Mouse (Mus musculus): ENCODE data around the gene Cabp4.
A peak's percentile ranks its signal among the peaks of the same experiment; 100 is the strongest.

Gene Cabp4

DNA sequence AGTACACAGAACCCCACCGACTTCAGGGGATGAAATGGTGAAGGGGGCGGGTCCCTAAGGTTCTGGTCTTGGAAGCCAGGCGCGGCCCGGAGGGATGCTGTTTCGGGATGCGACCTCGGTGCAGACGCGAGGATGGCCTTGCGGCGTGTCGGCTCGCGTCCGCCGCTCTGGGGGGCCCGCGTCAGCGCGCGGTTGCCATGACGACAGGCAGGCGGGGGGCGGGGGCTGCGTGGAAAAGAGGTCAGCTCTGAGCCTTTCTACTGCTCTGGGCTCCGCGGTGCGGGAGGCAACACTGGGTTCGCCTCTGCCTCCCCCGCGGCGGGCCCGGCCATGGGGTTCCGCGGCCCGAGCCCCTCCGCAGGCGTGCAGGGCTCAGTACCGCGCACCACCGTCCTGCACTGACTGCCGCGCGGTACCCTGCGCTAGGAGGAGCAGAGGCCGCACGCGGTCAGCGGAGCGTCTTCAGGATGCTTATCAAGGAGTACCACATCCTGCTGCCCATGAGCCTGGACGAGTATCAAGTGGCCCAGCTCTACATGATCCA, 43.0 kb downstream of the Cabp4 start:
- DNase-seq: peak; percentile 45 to 60

DNA sequence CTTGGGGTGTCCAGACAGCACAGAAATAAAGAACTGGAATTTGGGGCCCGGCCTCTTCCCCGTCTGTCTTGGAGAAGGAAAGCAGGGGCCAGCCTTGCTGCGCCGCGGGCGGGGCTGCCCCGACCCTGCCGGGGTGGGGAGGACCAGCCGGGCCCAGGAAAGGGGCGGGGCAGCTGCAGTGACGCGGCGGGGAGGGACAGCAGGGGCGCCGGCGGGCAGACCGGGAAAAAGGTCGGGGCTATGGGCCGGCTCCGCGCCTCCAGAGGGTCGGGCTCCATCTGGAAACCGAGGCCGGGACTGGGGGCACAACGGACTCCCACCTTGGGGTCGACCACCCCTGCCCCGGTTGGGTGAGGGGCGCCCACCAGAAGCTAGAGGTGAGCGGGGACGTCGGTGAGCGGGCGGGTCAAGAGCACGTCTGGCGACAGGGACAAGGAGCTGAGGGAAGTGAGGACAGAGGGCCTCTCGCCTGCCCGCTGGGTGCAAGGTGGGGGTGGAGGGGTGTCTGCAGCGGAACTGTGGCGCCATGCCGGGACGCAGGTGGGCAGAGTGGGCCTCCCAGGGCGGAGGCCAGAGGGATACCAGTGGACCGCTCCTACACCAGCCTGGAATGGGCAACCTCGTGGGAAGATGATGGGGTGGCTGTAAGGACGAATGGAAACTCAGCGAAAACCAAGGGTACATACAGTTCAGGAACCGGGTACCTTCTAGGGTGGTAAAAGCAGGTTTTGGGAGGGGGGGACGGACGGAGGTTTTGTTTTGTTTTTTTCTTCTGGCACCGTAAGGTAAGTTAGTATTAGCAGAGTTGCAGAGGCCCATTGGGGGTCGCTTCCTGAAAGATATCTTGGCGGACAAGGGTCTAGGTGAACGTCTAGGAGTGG, 43.8 kb downstream of the Cabp4 start, which contains the start of gene Pitpnm1:
Gene Pitpnm1 (plus strand): TSS at position 162 of the 881 bp plus-strand sequence.
- DNase-seq: peak; percentile 87 to 88

DNA sequence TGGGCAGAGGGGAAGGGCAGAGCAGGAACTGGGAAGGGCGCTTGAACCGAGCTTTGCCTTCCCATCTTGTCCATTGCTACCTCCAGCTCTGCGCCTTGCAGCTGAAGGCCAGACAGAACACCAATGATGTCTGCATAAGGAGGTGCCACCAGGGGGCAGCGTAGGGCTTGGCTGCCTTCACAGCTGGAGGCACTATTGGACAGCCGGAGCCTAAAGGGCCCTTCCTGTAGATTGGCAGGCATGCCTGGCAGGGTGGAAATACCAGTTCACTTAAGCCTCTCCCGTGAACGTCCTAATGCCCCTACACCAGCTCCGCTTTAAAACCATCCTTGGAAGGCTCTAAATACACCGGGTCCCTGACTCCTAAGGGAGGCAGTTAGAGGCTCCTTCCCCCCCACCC, 44.8 kb downstream of the Cabp4 start:
- peak; percentile 94 to 96 for DNase-seq

DNA sequence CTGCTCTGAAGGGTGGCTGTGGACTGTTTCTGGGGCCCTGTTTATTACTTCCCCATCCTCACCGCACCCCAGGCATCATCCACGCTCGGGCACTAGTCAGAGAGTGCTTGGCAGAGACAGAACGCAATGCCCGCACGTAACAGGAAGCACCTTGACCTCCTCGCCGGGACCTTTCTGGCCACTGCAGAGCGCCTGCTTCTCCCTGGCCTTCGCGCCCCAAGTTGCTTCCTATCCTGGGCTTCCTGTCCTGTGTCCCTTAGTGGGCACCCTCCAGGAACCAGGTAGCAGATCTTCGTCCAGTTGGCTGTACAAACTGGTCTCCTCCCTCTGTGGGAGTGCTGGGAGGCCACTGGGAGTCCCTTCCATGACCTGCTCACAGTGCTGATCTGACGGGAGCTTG, 45.4 kb downstream of the Cabp4 start:
- peak; percentile 34 to 50 for DNase-seq

DNA sequence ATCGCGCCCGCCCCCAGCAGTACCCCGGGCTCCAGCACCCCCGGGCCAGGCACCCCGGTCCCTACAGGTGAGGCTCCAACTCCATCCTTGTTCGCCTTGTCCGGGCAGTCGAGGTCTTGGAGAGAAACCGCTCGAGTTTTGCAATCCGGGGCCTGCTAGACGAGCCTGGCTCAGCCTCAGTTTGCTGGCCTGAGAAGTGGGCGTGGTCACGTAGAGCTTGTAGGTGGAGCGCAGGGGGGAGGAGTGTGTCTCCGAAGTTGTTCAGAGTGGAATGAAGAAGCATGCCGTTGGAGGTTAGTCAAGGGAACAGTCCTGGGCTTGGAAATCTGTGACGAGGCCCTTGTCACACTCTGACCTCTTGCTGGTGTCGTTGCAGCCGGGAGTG, 46.4 kb downstream of the Cabp4 start:
- peak in 1 of 2 experiments; percentile 87 for DNase-seq

DNA sequence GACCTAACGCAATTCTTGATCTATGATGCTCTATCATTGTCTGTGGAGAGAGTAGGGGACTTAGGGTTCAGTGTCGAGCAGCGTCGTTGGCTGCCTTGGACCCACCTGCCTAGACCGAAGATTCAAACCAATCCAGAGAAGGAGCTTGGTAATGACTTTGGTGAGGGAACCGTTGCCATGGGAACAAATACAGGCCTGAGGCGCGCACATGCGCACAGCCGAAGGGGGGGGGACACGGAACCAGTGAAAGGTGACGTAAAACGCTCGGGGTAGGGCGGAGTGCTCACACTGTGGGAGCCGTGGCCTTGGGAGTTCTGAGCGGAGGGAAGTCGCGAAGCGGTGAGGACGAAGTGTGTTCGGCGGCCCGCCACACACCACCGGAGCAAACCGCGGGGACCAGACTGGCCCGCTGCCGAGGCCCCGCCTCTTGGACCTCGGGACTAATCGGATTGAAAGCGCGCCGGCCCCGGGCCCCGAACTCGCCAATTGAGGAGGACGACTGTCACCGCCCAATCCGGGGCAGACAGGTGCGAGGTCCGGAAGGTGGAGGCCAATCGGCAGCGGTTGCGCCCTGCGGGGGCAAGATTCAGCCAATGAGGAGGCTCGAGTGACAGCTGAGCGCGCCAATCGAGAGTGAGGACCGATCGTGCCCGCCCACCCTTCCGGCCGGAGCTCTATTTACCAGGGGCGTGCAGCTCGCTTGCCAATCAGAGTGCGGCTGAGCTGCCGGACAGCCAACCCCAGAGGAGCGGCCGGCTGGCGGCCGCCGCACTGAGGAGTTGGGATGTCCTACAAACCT, 47.0 kb downstream of the Cabp4 start, which contains the start of gene Cdk2ap2:
Gene Cdk2ap2 (plus strand): TSS at position 541 of the 799 bp plus-strand sequence.
- DNase-seq: peak; percentile 99 to 100

DNA sequence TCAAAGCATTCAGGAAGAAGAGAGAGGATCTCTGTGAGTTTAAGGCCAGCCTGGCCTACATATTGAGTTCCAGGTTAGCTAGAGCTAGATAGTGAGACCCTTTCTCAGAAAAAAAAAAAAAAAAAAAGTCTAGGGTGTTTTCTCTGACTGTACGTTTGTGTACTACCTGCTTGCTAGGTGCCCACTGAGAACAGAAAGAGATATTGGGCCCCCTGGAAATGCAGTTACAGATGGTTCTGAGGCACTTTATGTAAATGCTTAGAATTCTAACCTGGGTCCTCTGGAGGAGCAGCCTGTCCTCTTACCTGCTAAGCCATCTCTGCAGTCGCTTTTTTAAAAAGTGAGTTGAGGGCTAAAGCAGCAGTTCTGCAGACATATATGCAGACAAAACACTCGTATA, 48.0 kb downstream of the Cabp4 start:
- no peak for DNase-seq

DNA sequence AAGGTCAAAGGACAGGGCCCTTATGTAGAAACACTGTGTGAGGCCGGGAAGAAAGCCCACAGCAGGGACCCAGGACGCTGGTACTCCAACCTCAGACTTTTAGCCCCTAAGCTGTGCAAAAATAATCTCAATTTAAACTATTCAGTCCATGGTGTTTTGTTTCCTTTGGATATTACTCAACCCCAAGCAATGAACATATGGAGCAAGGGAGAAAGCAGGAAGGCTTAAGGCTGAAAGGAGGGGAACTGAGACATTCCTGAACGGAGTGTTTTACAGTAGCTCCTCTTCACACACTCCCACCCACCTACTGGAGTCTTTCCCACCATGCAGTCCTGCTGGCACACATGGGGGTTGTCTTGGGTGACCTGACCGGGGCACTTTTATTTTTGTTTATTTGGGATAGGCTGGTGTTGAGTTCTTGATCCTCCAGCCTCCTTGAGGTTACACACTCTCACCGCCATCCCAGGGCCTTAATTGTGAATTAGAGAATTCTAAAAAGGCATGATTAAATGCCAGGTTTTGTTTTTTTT, 49.0 kb downstream of the Cabp4 start:
- no peak for DNase-seq

DNA sequence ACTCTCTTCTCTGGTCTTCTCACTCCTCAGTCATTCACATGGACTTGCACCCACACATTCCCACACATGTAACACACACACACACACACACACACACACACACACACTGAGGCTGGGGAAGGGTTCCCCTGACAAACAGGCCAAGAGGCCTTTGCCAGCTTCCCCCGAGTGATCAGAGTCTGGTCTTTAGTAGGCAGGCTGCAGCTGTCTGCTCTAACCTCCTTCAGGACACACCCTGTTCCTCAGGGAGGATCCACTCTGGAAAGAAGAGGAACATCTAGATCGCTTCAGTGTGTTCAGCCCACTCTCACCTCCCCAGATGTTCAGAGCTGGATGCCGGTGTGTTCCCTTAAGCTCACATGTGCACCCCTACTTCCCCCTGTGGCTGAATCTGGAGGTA, 49.5 kb downstream of the Cabp4 start:
- DNase-seq: no peak

DNA sequence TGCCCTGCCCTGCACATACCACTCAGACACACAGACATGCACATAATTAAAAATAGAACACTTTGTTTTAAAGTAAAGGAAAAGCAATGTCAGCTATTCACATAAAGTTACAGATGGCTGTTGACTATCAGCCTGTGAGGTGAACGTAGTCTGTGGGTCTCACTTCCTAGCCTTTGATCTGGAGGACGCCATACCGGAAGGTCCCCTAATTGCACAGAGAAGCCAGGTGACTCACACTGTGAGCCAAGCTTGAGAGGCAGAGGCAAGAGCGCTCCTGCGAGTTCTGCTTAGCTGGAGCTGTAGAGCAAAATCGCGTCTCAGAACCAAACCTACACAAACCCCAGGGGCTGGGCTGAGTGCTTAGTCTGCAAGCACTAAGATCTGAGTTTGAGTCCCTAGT, 50.1 kb downstream of the Cabp4 start:
- DNase-seq: no peak

DNA sequence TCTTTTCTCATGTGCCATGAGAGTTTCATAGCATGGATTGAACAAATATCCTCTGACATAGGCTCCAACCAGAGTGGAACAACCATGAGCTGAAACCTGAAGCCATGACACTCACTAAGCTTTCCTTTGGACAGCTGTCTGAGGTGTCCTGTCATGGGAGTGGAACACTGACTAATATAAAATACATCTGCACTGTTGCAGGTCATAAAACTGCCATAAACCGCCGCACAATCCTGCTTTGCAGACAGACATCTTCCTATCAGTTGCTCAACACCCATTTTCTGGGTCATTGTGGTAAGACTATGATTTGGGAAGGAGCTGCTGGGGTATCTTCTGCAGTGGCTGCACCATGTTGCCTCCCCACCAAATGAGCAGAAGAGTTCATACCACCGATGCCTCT, 51.1 kb downstream of the Cabp4 start:
- DNase-seq: no peak

DNA sequence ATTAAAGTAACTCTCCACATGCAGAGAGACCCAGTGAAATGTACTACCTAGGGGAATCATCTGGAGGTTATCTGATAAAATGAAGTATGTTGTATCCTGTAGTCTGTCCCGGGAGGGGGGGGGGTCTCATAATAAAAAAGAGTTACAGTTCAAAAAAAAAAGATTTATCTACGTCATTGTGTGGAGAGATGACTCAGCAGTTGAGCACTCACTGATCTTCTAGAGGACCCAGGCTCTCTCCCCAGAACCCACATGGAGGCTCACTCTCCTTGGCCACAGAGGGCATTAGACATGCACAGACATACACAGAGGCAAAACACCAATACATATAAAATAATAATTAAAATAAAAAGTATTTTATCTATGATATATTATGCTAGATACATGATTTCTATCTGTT, 52.5 kb downstream of the Cabp4 start:
- DNase-seq: no peak

DNA sequence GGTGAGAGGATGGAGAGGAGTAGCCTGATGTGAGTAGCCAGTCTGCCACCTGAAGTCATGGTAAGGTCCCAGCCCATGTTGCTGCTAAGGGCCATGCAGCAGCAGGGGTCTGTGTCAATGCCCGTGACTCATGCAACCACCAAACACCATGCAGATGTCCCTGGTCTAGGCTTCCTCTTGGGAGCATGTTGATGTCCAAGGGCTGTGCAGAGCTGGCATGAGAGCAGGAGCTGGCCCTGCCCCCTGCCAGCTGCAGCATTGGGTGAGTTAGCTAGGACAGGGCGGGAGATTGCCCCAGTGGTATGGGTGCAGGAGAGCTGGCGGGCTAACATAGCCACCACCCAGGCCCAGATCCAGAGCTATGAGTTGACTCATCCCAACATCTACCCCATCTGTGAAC, 53.4 kb downstream of the Cabp4 start:
- no peak for DNase-seq

DNA sequence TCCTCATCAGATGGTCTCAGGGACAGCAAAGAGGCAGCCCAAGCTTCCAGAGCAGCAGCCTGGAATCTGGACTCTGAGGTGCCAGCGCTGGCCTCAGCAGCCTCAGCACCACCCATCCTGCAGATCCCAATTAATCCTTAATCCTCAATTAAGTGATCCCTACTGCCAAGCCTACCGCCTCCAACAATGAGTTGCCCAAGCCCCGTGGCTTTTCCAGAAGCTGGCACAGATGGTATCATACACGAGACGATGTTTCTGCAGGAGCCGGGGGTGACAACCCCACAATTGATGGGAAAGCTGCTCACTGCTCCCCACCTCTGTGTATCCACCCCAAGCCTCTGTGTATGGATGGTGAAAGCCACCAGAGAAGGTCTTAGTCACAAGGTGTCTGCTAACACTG, 54.7 kb downstream of the Cabp4 start:
- DNase-seq: no peak

DNA sequence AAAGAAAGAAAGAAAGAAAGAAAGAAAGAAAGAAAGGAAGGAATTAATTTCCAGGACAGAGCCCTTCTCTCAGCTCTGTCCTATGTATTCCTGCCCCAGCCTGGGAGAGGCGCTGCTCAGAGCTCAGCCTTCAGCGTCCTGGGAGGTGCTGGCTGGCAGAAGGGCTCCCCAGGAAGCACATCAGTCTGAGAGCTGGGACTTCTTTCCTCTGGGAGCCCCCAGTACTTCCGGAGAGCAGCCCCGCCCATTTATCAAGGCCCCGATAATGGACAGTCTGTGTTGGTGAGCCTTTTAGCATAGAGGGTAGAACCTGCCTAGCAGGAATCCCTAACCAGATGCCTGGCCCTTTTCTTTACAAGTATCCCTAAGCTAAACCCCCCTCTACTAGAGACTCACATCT, 55.7 kb downstream of the Cabp4 start:
- no peak for DNase-seq

DNA sequence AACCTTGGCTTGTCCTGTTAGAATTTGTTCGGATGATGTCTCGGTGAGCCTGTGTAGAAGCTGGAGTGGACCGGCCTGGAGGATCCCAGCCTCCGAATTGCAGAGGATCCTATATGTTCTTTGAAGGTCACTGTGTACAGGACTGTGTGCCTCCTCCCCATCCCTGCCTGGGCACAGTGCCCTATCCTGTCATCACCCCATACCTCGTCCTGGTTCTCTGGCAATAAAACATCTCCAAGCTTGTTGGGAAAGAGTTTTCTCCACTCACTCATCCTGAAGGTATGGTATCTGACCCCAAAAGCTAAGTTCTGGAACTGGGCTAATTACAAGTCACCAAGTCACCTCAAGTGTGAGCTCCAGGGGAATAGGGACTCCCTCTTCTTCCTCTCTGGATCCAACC, 56.7 kb downstream of the Cabp4 start:
- DNase-seq: no peak

DNA sequence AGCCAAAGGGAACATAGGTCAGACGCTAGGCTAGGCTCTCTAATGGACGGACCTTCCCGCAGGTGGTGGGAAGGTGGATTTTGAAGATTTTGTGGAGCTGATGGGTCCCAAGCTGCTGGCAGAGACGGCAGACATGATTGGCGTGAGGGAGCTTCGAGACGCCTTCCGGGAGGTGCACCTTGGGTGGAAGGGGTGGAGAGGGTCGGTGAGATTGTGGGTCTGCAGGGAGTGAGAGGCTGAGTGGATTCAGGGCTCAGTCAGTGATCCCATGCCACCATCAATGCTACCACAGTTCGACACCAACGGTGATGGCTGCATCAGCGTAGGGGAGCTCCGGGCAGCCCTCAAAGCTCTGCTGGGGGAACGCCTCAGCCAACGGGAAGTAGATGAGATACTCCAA, 57.7 kb downstream of the Cabp4 start:
- DNase-seq: no peak

Measured in lung, postnatal 4 days (tissue).